Mouse (Mus musculus) MEL (cell line): ENCODE results near the gene Pacsin2. TPM values are rescaled to one million over a fixed set of nuclear protein-coding genes. Genes with fewer than 3 reads are reported as not detected.

Experiments
- DNase-seq: peaks from one replicate; pipeline ENCODE4 v3.0.0; 2011; ENCODE audit warnings: low read depth, low spot score
- H3K27ac ChIP-seq: 2 replicates; pipeline ENCODE4 v1.5.1; 2012; ENCODE audit warnings: low read depth, mild to moderate bottlenecking, control low read depth, low read length, moderate library complexity; ENCODE audit not compliant: control insufficient read depth
- H3K27me3 ChIP-seq, 2 experiments: fragments of 150-350 bp in 1 of 2; sonication (generic) in 1 of 2; 2 replicates each; pipeline ENCODE4 v1.6.1; 2012; ENCODE audit warnings: low read length in 2 of 2, mild to moderate bottlenecking in 2 of 2, improper control_type of control experiment in 1 of 2, moderate library complexity in 1 of 2; ENCODE audit not compliant: insufficient read depth in 2 of 2, control insufficient read depth in 1 of 2
- H3K36me3 ChIP-seq, 2 experiments: 2 replicates each; pipeline ENCODE4 v1.6.1; 2012 to 2014; ENCODE audit warnings: low read length in 2 of 2, improper control_type of control experiment in 1 of 2, inconsistent platforms in 1 of 2, mild to moderate bottlenecking in 1 of 2; ENCODE audit not compliant: insufficient read depth in 2 of 2, control insufficient read depth in 1 of 2
- H3K4me1 ChIP-seq, 2 experiments: fragments of 150-350 bp in 1 of 2; sonication (generic) in 1 of 2; 2 replicates each; pipeline ENCODE4 v1.6.1; 2012; ENCODE audit warnings: low read length in 2 of 2, improper control_type of control experiment in 1 of 2, mild to moderate bottlenecking in 1 of 2; ENCODE audit not compliant: insufficient read depth in 2 of 2, control insufficient read depth in 1 of 2
- H3K4me3 ChIP-seq, 2 experiments: fragments of 150-350 bp in 1 of 2; sonication (generic) in 1 of 2; 2 replicates each; pipeline ENCODE4 v1.5.1; 2012; ENCODE audit warnings: low read depth in 2 of 2, low read length in 2 of 2, mild to moderate bottlenecking in 2 of 2, moderate library complexity in 2 of 2, control low read depth in 1 of 2, improper control_type of control experiment in 1 of 2; ENCODE audit not compliant: control insufficient read depth in 1 of 2, insufficient read depth in 1 of 2
- H3K79me2 ChIP-seq: 2 replicates; pipeline ENCODE4 v1.6.1; 2012; ENCODE audit warnings: mild to moderate bottlenecking, low read length, moderate library complexity; ENCODE audit not compliant: control insufficient read depth, poor library complexity, insufficient read depth
- H3K9ac ChIP-seq: 2 replicates; pipeline ENCODE4 v1.6.1; 2012; ENCODE audit warnings: low read depth, mild to moderate bottlenecking, control low read depth, low read length, moderate library complexity; ENCODE audit not compliant: control insufficient read depth, poor library complexity, severe bottlenecking
- H3K9me3 ChIP-seq: fragments of 150-350 bp; sonication (generic); replicated peaks from 2 replicates; pipeline ENCODE4 v1.6.1; 2012; ENCODE audit warnings: mild to moderate bottlenecking, low read length, improper control_type of control experiment, moderate library complexity; ENCODE audit not compliant: insufficient read depth
- CHD1 ChIP-seq: IDR thresholded peaks from 2 replicates; pipeline ENCODE4 v1.6.1; 2012; ENCODE audit warnings: low read depth, mild to moderate bottlenecking, inconsistent platforms, low read length, improper control_type of control experiment
- CTCF ChIP-seq, 3 experiments: IDR thresholded peaks in 2 of 3; conservative IDR thresholded peaks in 1 of 3; 2 replicates each; pipeline ENCODE4 v1.5.1; 2011 to 2012; ENCODE audit warnings: low read length in 3 of 3, low read depth in 2 of 3, mild to moderate bottlenecking in 2 of 3, improper control_type of control experiment in 1 of 3, inconsistent platforms in 1 of 3, mixed read lengths in 1 of 3, moderate library complexity in 1 of 3; ENCODE audit not compliant: control insufficient read depth in 1 of 3, insufficient read depth in 1 of 3, poor library complexity in 1 of 3, severe bottlenecking in 1 of 3
- MXI1 ChIP-seq: IDR thresholded peaks from 2 replicates; pipeline ENCODE4 v1.6.1; 2011; ENCODE audit warnings: mild to moderate bottlenecking, low read depth, low read length, improper control_type of control experiment
- MYC ChIP-seq: IDR thresholded peaks from 2 replicates; pipeline ENCODE4 v1.6.1; 2011; ENCODE audit warnings: low read depth, mild to moderate bottlenecking, low read length, improper control_type of control experiment, moderate library complexity
- NELFE ChIP-seq: IDR thresholded peaks from 2 replicates; pipeline ENCODE4 v1.6.1; 2011; ENCODE audit warnings: low read depth, low read length, improper control_type of control experiment
- SIN3A ChIP-seq: IDR thresholded peaks from 2 replicates; pipeline ENCODE4 v1.6.1; 2012; ENCODE audit warnings: low read length, improper control_type of control experiment, inconsistent platforms
- TAL1 ChIP-seq: IDR thresholded peaks from 2 replicates; pipeline ENCODE4 v1.6.1; 2012; ENCODE audit warnings: mild to moderate bottlenecking, inconsistent platforms, low read length, moderate library complexity, mixed read lengths
- UBTF ChIP-seq: IDR thresholded peaks from 2 replicates; pipeline ENCODE4 v1.6.1; 2012; ENCODE audit warnings: low read depth, mild to moderate bottlenecking, inconsistent platforms, low read length, improper control_type of control experiment, moderate library complexity, borderline replicate concordance; ENCODE audit not compliant: insufficient read depth
- USF2 ChIP-seq, 2 experiments: IDR thresholded peaks; 2 replicates each; pipeline ENCODE4 v1.6.1; 2011 to 2012; ENCODE audit warnings: improper control_type of control experiment in 2 of 2, low read length in 2 of 2, borderline replicate concordance in 1 of 2, inconsistent platforms in 1 of 2, low read depth in 1 of 2, mild to moderate bottlenecking in 1 of 2; ENCODE audit not compliant: insufficient read depth in 1 of 2
- polyA plus RNA-seq, 2 experiments: library from polyadenylated mRNA; stranded (reverse) in 1 of 2; unstranded in 1 of 2; fragments of >175 nt in 1 of 2; fragments of >200 nt in 1 of 2; gene quantifications; 2 replicates each; pipeline versions ENCODE4 v1.2.1 to v1.2.4; 2012; ENCODE audit warnings: low replicate concordance in 2 of 2, low read depth in 1 of 2; ENCODE audit not compliant: insufficient read length in 2 of 2, insufficient read depth in 1 of 2, missing spikeins in 1 of 2
- total RNA-seq: library from RNA; depleted of rRNA; stranded (reverse); fragments of 300-350 nt; gene quantifications from 2 replicates; pipeline ENCODE4 v1.2.3, GENCODE M21; 2012

Gene Pacsin2
- total and polyA plus RNA-seq, 3 experiments, result 58.7 to 425 (median 103) TPM

DNA sequence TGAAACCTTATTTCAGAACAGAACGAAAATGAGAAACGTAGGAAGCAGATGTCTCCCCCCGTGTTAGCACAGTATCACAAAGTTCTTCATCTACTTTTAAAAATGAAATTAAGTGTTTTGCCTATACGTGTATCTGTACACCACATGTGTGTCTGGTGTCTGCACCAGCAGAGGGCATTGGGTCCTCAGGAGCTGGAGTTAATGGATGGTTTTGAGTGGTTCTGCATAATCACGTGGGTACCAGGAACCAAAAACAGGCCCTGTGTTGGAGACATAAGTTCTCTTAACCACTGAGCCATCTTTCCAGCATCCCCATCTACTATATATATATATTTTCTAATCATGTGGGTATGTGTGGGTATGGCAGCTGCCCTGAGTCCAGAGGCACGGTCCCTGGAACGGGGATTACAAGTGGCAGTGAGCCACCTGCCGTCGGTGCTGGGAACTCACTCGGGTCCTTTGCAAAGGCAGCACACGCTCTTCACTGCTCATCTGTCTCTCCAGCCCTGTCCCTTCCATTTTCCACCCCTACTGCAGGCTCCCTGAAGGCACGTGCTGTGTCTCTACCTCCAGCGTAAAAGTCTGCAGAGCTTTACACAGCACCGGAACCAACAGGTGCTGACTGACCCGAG is 118.4 kb downstream of the Pacsin2 start:
- no peaks in the 10 kb centered on the region for H3K27me3 ChIP-seq
- H3K79me2 ChIP-seq, result peaks cover 1% of the 10 kb centered on the region; the same call in 1 of the 2 replicates
- no peak overlapping the region for H3K4me3 ChIP-seq
- TF ChIP-seq CTCF (IDR thresholded peaks at IDR 0.05 in 2 of 3, conservative IDR thresholded peaks at IDR 0.05 in 1 of 3; ENCODE audit: control insufficient read depth in 1 of 3, insufficient read depth in 1 of 3, low read depth in 2 of 3, low read length in 3 of 3, poor library complexity in 1 of 3, severe bottlenecking in 1 of 3) (peak in 1 of 3 experiments; percentile 5; a peak in 1 of 6 replicates), MXI1 (no peak)
- H3K27ac ChIP-seq, result no peak overlapping the region
- no peaks in the 10 kb centered on the region for H3K9me3 ChIP-seq
- DNase-seq, result no peak
- peaks cover 0 to 14% of the 10 kb centered on the region in 2 experiments for H3K4me1 ChIP-seq
- peaks cover 0 to 8% of the 10 kb centered on the region in 2 experiments; a peak in 2 of 4 replicates for H3K36me3 ChIP-seq
- no peak overlapping the region for H3K9ac ChIP-seq

DNA sequence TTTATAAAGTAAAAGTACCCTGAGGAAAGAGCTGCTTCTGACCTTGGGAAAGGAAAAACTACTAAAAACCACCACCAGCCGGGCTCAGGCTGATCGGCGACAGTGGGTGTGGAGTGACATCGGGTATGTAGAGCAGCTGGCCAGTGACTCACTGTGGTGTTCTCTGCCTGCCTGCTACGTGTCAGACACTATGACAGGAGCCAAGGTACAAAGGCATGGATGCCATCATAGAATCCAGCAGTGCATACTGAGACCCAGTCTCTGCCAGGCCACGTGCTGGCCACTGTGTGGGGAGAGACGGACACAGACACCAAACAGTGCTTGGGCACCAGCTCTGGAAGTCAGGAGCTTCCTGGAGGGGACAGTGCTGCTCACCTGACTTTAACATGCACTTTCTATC is 119.5 kb downstream of the Pacsin2 start:
- Histone ChIP-seq H3K4me1 (peaks cover 0 to 7% of the 10 kb centered on the region in 2 experiments), H3K4me3 (no peak overlapping the region), H3K9ac (no peak overlapping the region)

DNA sequence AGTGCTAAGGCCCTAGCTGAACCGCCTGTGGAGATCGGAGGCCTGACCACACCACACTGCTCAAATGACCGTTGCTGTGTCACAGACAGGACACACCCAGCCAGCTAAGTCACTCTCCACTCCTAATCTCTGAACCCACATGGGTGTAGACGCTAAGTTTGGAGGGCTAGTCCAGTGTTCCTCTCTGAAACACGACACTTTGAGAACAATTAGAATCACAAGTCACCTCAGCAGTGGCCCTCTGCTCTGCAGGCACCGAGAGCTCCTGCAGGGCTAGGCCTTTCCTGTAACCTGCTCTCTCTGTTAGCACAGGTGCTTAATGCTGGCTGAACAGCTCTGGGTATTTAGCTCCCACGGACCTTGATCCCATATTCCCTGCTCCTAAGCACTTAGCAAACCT is 120.2 kb downstream of the Pacsin2 start:
- DNase-seq, result peak; percentile 42
- H3K27ac ChIP-seq, result no peak overlapping the region; the same call in 1 of the 2 replicates
- TF ChIP-seq NELFE (no peak), SIN3A (no peak), TAL1 (peak; percentile 29), UBTF (no peak), MYC (no peak)
- TF ChIP-seq, all 39 proteins: peak for 1
- H3K9ac ChIP-seq, result no peak overlapping the region
- H3K27me3 ChIP-seq, result no peaks in the 10 kb centered on the region
- peaks cover 0 to 4% of the 10 kb centered on the region in 2 experiments; a peak in 2 of 4 replicates for H3K36me3 ChIP-seq
- H3K4me3 ChIP-seq, result no peak overlapping the region
- H3K9me3 ChIP-seq, result no peaks in the 10 kb centered on the region
- H3K4me1 ChIP-seq, result peaks cover 0 to 4% of the 10 kb centered on the region in 2 experiments; a peak in 3 of 4 replicates
- no peaks in the 10 kb centered on the region for H3K79me2 ChIP-seq

More for the DNA sequence above, 119.5 kb downstream of the Pacsin2 start:
- no peak overlapping the region for H3K27ac ChIP-seq
- H3K36me3 ChIP-seq, result peaks cover 0 to 4% of the 10 kb centered on the region in 2 experiments; a peak in 2 of 4 replicates
- no peak for TF ChIP-seq USF2 (IDR thresholded peaks at IDR 0.05; ENCODE audit: borderline replicate concordance in 1 of 2, insufficient read depth in 1 of 2, low read depth in 1 of 2, low read length in 2 of 2)
- TF ChIP-seq CHD1, result no peak
- peak; percentile 15 for DNase-seq
- no peaks in the 10 kb centered on the region for H3K9me3 ChIP-seq
- H3K79me2 ChIP-seq, result peaks cover 1% of the 10 kb centered on the region; the same call in 1 of the 2 replicates
- no peaks in the 10 kb centered on the region for H3K27me3 ChIP-seq
